Mouse (Mus musculus) ZHBTc4 (cell line): ENCODE measurements around the gene Olfr372.
A peak's percentile ranks its signal among the peaks of the same experiment; 100 is the strongest.
"Not testable (repeated sequence)": the region's sequence is repeated elsewhere in the genome, so short reads cannot be mapped to it uniquely, and the experiment has no call there.

Experiments used
- DNase-seq: peaks from one replicate; pipeline ENCODE4 v3.0.0-alpha.2; 2011; ENCODE audit warnings: low read depth, low spot score

The Olfr372 gene

DNA sequence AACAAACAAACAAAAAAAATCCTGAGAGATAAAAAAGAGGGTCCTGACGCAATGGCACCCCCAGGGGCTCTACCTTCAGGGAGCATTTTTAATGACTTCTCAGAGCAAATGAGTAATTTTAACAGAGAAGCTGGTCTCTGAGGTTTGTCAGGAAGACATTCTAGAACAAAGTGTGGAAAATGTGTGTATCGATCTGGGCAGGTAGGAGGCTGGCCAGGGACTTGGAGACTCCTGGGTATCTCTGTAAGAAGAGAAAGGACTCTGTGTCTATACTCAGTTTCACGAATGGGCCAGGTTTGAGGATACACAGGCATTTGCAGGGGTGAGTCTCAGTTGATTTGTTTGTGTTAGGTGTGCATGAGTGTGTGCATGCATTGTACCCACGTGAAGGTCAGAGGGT, at the start of gene Olfr372:
Olfr372 (plus strand) TSS at position 301 of the 400 bp plus-strand sequence.
- not testable (repeated sequence) for DNase-seq

DNA sequence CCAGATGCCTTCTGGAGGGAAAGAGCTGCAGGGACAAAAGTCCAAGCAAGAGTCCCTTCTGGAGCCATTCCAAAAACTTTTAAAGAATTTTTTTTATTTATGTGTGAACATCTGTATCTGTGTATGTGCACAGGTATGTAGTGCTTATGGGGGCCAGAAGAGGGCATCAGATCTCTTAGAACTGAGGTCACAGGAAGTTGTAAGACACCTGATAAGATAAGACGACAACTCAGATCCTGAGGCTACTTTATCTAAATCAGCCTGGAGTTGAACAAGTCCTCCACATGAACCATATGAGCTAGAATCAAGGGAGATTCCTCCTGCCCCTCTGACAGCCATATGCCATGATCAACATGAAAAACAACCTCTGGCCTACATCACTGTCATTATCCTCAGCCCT, 41.6 kb upstream of the Olfr372 start:
- DNase-seq: no peak

DNA sequence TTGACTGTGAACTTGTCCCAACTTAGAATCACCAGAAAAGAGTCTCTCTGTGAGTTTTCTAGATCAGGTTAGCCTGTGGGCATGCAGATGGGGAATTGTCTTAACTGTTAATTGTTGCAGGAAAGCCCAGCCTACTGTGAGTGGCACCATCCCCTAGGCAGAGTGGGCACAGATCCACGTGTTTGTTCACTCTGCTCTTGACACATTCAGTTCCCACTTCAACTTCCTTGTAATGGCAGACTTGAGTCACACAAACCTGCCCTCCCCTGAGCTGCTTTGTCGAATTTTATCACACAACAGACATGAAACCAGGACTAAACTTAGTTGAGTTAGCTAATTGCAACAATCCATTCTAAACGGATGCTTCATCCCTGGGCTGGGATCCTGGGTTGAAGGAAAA, 40.8 kb upstream of the Olfr372 start:
- no peak for DNase-seq

DNA sequence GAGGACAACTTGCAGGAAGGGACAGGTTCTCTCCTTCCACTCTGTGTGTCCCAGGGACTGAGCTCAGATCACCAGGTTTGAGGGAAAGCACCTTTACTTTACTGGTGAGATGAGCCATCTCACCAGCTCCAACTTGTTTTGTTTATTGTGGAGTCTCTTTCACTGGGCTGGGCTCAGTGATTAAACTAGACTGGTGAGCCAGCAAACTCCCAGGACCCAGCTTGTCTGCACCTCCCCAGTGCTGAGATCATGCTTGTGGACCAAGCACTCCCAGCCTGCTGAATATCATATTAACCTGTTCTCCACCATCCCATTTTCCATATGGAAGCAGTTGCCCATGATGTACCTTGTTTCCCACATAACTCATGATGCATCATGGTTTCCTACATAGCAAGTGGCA, 38.1 kb upstream of the Olfr372 start:
- DNase-seq: no peak

DNA sequence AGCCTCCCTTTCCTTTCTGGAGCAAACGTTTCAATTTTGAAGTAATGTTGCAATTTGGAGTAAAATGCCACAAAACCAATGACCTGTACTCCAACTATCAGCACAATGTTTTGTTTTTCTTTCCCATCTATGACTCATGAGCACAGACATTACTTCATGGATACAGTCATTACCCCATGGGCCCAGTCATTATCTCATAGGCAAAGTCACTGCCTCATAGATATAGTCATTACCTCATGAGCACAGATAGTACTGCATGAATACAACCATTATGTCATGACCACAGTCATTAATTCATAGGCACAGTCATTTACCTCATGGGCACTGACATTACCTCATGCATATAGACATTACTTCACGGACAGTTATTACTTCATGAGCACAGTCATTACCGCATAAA, 35.1 kb upstream of the Olfr372 start:
- no peak for DNase-seq

DNA sequence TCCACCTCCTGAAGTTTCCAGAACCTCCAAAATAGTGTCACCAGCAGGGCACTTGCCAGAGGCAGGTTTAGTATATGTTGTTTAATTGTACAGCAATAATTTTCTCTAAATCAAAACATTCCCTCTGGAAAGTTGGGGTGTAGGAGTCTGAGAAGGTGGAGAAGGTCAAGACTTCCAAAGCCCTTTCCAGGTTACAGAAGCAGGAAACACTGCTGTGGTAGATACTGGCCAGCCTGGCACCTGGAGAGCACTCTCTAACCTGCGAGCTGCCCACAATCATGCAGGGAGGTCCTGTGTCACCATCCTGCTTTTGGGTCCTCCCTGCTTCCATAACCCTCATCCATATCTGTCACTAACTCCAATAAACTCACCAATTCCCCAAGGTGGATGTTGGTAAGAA, 34.3 kb upstream of the Olfr372 start:
- DNase-seq: no peak

DNA sequence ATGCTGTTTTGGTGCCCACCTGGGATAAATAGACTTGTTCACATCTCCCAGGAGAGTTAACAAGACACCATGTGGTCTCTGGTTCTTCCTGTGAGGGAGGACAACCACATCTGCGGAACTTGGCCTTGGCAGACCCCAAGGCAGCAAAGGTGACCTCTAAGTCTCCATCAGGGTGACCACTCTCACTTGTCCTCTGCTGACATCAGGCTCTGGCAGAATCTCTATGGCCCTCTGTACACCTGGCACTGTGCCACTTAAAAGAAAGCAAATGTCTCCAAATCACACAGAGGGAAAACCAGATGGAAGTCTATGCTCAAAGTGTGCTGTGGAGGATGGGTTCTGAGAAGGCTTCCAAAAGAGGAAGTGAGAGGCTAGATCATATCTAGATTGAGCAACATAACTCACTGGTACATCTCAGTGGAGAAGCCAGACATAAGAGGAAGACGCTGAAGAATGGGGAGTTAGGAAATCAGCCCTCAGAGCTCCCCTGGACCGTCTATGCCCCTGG, 32.8 kb upstream of the Olfr372 start:
- no peak for DNase-seq

DNA sequence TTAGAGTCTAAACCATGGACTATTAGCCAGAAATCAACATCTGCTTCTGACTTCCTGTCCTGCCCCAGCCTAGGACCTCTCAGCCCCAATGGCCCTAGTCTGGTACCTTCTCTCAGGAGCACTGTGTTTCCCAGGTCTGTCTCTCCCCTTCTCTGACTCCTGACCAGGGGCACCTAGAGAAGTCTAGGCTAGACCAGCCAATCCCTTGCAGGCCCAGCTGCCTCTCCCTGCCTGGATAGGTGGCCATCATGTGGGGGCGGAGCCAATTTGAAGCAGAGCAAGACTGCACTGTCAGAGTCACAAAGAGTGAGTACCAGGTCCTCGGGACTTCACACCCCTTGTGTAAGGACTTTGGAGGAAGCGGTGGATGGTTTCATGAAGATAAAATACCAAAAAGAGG, 31.5 kb upstream of the Olfr372 start, which contains the start of gene Cyp4f18:
Cyp4f18 (minus strand) TSS at position 154 of the 400 bp plus-strand sequence.
- no peak for DNase-seq

DNA sequence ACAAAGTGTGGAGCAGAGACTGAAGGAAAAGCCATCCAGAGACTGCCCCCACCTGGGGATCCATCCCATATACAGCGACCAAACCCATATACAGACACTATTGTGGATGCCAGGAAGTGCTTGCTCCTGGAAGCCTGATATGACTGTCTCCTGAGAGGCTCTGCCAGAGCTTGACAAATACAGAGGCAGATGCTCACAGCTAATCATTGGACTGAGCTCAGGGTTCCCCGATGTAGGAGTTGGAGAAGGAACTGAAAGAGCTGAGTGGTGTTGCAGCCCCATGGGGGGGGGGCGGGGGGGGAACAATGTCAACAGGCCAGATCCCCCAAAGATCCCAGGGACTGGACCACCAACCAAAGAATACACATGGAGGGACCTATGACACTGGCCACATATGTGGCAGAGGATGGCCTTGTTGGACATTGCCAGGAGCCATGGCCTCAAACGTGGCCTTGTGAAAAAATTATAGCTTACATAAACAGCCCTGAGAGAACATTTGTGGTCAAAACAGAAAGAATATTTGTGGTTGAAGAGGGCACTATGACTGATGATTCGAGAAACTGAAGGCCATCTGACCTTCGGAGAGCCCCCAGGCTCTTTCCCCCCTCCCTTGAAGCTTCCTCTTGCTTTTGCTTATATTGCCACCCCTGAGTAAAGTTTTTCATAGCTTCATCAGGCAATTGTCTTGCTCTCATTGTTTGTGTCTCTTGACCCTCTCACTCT, 27.4 kb upstream of the Olfr372 start:
- DNase-seq: not testable (repeated sequence)

DNA sequence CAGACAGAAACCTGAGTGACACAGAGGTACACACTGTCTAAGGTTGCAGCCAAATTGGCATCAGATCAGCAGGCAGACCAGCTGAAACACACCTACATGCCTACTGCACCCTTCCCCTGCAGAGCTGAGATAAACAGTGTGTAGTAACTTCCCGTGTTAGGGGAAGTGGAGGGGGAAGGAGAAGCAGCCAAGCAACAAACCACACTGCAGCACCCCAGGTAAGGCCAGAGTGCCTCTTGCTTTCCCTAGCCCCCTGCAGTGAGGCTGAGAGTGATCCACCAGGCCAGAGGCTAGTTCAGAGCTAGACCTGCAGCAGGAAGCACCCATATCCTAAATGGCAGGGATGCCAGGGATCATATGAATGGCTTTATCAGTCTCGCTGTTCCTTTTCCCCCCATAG, 23.7 kb upstream of the Olfr372 start:
- DNase-seq: not testable (repeated sequence)

DNA sequence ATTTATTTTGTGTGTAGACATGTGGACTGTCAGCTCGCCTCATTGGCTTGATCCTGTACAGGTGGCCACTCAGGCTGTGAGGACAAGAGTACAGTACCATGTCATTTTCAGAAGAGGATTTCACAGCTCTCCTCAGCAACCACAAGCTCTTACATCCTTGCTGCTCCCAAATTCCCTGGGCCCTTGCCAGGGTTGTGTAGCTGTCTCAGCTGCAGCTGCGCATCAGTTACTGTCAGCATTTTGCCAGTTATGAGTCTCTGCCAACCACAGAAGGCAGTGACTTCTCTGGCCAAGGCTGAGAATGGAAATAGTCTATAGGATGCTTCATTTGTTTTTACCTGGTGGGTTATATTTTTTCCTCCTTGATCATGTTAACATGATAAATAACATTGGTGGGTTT, 22.9 kb upstream of the Olfr372 start:
- no peak for DNase-seq

DNA sequence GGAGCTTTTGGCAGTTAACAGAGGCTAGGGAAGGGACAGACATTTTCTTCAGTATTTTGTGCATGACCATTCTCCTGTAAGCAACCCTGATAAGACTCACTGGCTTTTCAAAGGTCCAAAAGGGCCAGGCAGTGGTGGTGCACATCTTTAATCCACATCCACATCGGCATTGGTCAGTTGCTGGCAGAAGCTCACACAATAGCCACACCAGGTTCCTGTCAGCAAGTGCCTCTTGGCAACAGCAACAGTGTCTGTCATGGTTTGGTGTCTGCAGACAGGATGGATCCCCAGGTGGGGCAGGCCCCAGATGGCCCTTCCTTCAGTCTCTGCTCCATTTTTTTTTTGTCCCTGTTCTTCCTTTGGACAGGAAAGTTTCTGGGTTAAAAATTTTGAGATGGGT, 22.0 kb upstream of the Olfr372 start:
- not testable (repeated sequence) for DNase-seq

DNA sequence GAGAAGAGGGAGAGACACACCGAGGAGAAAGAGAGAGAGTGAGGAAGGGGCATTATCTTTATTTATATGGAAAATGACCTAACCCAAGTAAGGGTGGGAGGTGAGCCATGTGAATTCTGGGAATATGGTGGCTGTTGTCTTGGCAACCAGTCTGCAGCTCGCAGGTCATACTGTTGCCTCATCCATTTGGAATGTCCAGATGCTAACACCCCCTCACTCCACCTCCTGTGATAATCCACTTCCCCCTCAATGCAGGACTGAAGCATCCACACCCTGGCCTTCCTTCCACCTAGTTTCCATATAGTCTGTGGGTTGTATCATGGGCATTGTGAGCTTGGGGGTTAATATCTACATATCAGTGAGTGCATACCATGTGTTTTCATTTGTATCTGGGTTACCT, 21.2 kb upstream of the Olfr372 start:
- no peak for DNase-seq

DNA sequence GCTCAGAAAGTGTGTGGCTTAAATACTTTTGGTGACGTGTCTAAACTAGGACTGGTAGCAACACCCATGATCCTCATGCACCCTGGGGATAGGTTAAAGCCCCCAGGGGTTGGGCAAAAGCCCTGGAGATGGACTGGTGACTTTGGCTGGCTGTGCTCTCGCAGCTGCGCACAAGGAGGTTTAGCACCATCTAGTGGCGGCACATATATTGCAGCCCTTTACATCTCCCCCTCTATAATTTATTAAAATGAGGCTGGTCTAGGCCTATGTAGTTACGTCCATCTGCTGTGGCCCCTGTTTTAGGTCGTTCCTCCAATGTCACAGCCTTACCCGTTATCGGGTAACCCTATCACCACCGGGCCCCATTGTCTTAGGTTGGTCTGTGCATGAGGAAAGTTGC, 16.1 kb upstream of the Olfr372 start:
- DNase-seq: not testable (repeated sequence)

DNA sequence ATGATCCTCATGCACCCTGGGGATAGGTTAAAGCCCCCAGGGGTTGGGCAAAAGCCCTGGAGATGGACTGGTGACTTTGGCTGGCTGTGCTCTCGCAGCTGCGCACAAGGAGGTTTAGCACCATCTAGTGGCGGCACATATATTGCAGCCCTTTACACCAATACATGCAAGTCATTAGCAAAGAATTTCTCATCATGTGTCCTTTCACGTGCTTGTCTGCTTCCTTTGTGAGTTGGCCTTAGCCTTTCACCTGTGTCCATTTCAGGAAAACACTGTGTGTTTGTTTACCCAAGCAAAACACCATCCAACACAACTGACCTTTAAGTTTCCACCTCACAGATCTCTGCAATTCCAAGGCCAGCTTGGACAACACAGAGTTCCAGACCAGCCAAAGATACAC, 8.1 kb upstream of the Olfr372 start:
- DNase-seq: not testable (repeated sequence)

DNA sequence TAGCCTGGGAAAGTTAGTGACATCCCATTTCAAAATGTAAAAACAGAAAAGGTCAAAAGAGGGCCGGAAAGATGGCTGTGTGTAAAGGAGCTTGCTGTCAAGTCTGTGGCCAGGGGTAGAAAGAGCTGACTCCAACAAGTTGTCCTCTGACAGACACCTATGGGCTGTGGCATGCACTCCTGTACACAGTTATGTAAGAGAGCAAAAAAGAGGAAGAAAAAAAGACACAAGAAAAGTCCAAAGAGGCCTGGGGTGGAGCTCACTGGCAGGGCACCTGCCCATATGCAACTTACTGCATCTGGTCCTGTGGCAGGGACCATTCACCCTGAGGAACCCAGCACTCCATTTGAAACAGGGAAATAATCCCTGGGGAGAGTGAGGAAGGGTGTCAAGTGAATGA, 1.5 kb downstream of the Olfr372 start:
- DNase-seq: no peak

DNA sequence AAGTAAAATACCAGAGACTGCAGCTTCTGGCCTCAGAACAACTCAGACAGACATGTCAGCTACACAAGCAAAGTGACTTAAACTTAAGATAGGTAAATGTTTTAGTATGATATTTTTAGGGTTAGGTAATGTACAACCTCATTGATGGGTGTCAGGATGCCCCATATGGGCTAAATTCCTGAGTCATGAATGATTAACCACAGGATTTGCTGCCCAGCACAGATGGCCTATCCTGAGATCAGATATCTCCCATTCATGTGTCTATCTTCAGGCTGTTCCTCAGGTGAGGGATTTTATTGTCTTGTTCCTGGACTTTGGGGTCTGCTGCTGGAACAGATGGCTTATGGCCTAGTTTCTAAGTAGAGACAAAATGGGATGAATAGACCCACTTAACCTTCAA, 13.6 kb downstream of the Olfr372 start:
- DNase-seq: not testable (repeated sequence)

DNA sequence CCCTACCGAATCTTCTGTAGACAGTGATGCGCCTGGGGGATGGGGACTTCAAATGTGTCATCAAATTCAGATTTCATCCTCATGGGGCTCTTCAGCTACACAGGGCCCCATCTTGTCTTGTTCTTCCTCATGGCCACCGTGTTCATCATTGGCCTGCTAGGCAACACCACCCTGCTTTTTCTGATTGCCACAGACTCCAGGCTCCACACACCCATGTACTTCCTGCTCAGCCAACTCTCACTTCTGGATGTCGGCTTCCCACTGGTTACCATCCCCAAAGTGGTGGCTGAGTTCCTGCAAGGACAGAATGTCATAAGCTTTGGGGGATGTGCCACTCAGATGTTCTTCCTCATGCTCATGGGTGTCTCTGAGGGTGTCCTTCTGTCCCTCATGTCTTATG, 16.6 kb downstream of the Olfr372 start:
- DNase-seq: not testable (repeated sequence)

DNA sequence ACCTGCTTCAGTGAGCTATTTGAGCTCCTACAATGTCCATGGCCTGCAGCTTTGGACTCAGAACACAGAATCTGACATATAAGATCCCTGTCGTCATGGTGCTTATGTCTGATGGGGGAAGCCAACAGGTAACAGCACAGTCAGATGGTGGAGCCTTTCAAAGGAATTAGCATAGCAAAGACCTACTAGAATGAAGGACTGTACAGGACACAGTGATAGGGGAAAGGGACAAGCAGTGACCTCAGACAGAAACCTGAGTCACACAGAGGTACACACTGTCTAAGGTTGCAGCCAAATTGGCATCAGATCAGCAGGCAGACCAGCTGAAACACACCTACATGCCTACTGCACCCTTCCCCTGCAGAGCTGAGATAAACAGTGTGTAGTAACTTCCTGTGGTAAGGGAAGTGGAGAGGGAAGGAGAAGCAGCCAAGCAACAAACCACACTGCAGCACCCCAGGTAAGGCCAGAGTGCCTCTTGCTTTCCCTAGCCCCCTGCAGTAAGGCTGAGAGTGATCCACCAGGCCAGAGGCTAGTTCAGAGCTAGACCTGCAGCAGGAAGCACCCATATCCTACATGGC, 25.9 kb downstream of the Olfr372 start:
- DNase-seq: not testable (repeated sequence)

DNA sequence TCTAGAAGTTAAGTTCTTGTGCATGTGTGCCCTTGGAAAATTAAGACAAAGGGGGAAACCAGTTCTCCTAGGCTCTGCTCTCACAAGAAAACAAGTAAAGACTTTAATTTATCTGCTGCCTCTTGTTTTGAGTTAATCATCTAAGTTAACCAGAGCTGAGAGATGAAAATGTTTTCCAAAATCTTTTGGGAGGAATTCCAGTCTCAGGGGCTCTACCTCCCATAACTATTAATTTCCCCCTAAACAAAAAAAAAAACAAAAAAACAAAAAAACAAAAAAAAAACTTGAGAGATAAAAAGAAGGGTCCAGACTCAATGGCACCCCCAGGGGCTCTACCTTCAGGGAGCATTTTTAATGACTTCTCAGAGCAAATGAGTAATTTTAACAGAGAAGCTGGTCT, 41.9 kb downstream of the Olfr372 start, which contains the start of gene Olfr373:
Olfr373 (plus strand) TSS at position 301 of the 400 bp plus-strand sequence.
- DNase-seq: not testable (repeated sequence)

DNA sequence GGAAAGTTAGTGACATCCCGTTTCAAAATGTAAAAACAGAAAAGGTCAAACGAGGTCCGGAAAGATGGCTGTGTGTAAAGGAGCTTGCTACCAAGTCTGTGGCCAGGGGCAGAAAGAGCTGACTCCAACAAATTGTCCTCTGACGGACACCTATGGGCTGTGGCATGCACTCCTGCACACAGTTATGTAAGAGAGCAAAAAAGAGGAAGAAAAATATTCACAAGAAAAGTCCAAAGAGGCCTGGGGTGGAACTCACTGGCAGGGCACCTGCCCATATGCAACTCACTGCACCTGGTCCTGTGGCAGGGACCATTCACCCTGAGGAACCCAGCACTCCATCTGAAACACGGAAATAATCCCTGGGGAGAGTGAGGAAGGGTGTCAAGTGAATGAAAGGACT, 43.7 kb downstream of the Olfr372 start:
- no peak for DNase-seq

DNA sequence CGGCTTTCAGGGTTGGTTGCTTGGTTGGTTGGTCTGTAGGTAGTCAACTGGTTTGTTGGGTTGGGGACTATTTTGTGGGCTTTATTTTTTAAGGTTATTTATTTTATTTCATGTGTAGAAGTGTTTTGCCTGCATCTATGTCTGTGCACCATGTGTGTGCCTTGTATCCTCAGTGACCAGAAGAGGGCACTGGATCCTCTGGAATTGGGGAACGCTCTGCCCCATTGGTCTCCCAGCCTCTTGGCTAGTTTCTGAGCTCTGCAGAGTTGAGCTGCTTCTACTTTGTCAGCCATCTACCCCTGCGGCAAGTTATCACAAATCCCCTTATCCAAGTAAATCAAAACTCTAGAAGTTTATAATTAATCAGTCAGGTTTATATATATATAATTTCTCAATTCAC, 46.6 kb downstream of the Olfr372 start:
- peak; percentile 52 for DNase-seq

DNA sequence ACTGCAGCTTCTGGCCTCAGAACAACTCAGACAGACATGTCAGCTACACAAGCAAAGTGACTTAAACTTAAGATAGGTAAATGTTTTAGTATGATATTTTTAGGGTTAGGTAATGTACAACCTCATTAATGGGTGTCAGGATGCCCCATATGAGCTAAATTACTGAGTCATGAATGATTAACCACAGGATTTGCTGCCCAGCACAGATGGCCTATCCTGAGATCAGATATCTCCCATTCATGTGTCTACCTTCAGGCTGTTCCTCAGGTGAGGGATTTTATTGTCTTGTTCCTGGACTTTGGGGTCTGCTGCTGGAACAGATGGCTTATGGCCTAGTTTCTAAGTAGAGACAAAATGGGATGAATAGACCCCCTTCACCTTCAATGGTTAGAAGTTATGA, 55.7 kb downstream of the Olfr372 start:
- not testable (repeated sequence) for DNase-seq
